Mouse (Mus musculus) MEL (cell line): ENCODE data around the gene Hnrnph1. TPM values are rescaled to one million over a fixed set of nuclear protein-coding genes. Genes with fewer than 3 reads are reported as not detected.

Experiments
- DNase-seq: peaks from one replicate; pipeline ENCODE4 v3.0.0; 2011; ENCODE audit warnings: low read depth, low spot score
- H3K27ac ChIP-seq: 2 replicates; pipeline ENCODE4 v1.5.1; 2012; ENCODE audit warnings: low read depth, mild to moderate bottlenecking, control low read depth, low read length, moderate library complexity; ENCODE audit not compliant: control insufficient read depth
- H3K27me3 ChIP-seq, 2 experiments: fragments of 150-350 bp in 1 of 2; sonication (generic) in 1 of 2; 2 replicates each; pipeline ENCODE4 v1.6.1; 2012; ENCODE audit warnings: low read length in 2 of 2, mild to moderate bottlenecking in 2 of 2, improper control_type of control experiment in 1 of 2, moderate library complexity in 1 of 2; ENCODE audit not compliant: insufficient read depth in 2 of 2, control insufficient read depth in 1 of 2
- H3K36me3 ChIP-seq, 2 experiments: 2 replicates each; pipeline ENCODE4 v1.6.1; 2012 to 2014; ENCODE audit warnings: low read length in 2 of 2, improper control_type of control experiment in 1 of 2, inconsistent platforms in 1 of 2, mild to moderate bottlenecking in 1 of 2; ENCODE audit not compliant: insufficient read depth in 2 of 2, control insufficient read depth in 1 of 2
- H3K4me1 ChIP-seq, 2 experiments: fragments of 150-350 bp in 1 of 2; sonication (generic) in 1 of 2; 2 replicates each; pipeline ENCODE4 v1.6.1; 2012; ENCODE audit warnings: low read length in 2 of 2, improper control_type of control experiment in 1 of 2, mild to moderate bottlenecking in 1 of 2; ENCODE audit not compliant: insufficient read depth in 2 of 2, control insufficient read depth in 1 of 2
- H3K4me3 ChIP-seq, 2 experiments: fragments of 150-350 bp in 1 of 2; sonication (generic) in 1 of 2; 2 replicates each; pipeline ENCODE4 v1.5.1; 2012; ENCODE audit warnings: low read depth in 2 of 2, low read length in 2 of 2, mild to moderate bottlenecking in 2 of 2, moderate library complexity in 2 of 2, control low read depth in 1 of 2, improper control_type of control experiment in 1 of 2; ENCODE audit not compliant: control insufficient read depth in 1 of 2, insufficient read depth in 1 of 2
- H3K79me2 ChIP-seq: 2 replicates; pipeline ENCODE4 v1.6.1; 2012; ENCODE audit warnings: mild to moderate bottlenecking, low read length, moderate library complexity; ENCODE audit not compliant: control insufficient read depth, poor library complexity, insufficient read depth
- H3K9ac ChIP-seq: 2 replicates; pipeline ENCODE4 v1.6.1; 2012; ENCODE audit warnings: low read depth, mild to moderate bottlenecking, control low read depth, low read length, moderate library complexity; ENCODE audit not compliant: control insufficient read depth, poor library complexity, severe bottlenecking
- H3K9me3 ChIP-seq: fragments of 150-350 bp; sonication (generic); replicated peaks from 2 replicates; pipeline ENCODE4 v1.6.1; 2012; ENCODE audit warnings: mild to moderate bottlenecking, low read length, improper control_type of control experiment, moderate library complexity; ENCODE audit not compliant: insufficient read depth
- CHD1 ChIP-seq: IDR thresholded peaks from 2 replicates; pipeline ENCODE4 v1.6.1; 2012; ENCODE audit warnings: low read depth, mild to moderate bottlenecking, inconsistent platforms, low read length, improper control_type of control experiment
- CTCF ChIP-seq, 3 experiments: IDR thresholded peaks in 2 of 3; conservative IDR thresholded peaks in 1 of 3; 2 replicates each; pipeline ENCODE4 v1.5.1; 2011 to 2012; ENCODE audit warnings: low read length in 3 of 3, low read depth in 2 of 3, mild to moderate bottlenecking in 2 of 3, improper control_type of control experiment in 1 of 3, inconsistent platforms in 1 of 3, mixed read lengths in 1 of 3, moderate library complexity in 1 of 3; ENCODE audit not compliant: control insufficient read depth in 1 of 3, insufficient read depth in 1 of 3, poor library complexity in 1 of 3, severe bottlenecking in 1 of 3
- E2F4 ChIP-seq: IDR thresholded peaks from 2 replicates; pipeline ENCODE4 v1.6.1; 2011; ENCODE audit warnings: low read depth, low read length, improper control_type of control experiment, borderline replicate concordance
- ELF1 ChIP-seq: IDR thresholded peaks from 2 replicates; pipeline ENCODE4 v1.6.1; 2014; ENCODE audit warnings: low read depth, mild to moderate bottlenecking, inconsistent platforms, low read length, improper control_type of control experiment, moderate library complexity
- EP300 ChIP-seq, 2 experiments: IDR thresholded peaks; 2 replicates each; pipeline ENCODE4 v1.6.1; 2011; ENCODE audit warnings: improper control_type of control experiment in 2 of 2, low read length in 2 of 2, low read depth in 1 of 2, mild to moderate bottlenecking in 1 of 2
- KAT2A ChIP-seq: conservative IDR thresholded peaks from 2 replicates; pipeline ENCODE4 v1.6.1; 2012; ENCODE audit warnings: low read depth, low read length, improper control_type of control experiment, inconsistent platforms
- MAZ ChIP-seq: IDR thresholded peaks from 2 replicates; pipeline ENCODE4 v1.6.1; 2012; ENCODE audit warnings: low read depth, mild to moderate bottlenecking, inconsistent platforms, low read length, improper control_type of control experiment
- POLR2A ChIP-seq, 2 experiments: IDR thresholded peaks; 2 replicates each; pipeline ENCODE4 v1.6.1; 2011 to 2012; ENCODE audit warnings: low read length in 2 of 2, mild to moderate bottlenecking in 2 of 2, control low read depth in 1 of 2, improper control_type of control experiment in 1 of 2, low read depth in 1 of 2, moderate library complexity in 1 of 2; ENCODE audit not compliant: control insufficient read depth in 1 of 2, insufficient read depth in 1 of 2, poor library complexity in 1 of 2
- POLR2AphosphoS2 ChIP-seq: IDR thresholded peaks from 2 replicates; pipeline ENCODE4 v1.6.1; 2011; ENCODE audit warnings: low read length, improper control_type of control experiment
- POLR2AphosphoS5 ChIP-seq: IDR thresholded peaks from 2 replicates; pipeline ENCODE4 v1.6.1; 2012; ENCODE audit warnings: low read depth, borderline replicate concordance, mild to moderate bottlenecking, inconsistent platforms, low read length, moderate library complexity, mixed read lengths
- RAD21 ChIP-seq: IDR thresholded peaks from 2 replicates; pipeline ENCODE4 v1.6.1; 2011; ENCODE audit warnings: mild to moderate bottlenecking, low read depth, low read length, improper control_type of control experiment
- SIN3A ChIP-seq: IDR thresholded peaks from 2 replicates; pipeline ENCODE4 v1.6.1; 2012; ENCODE audit warnings: low read length, improper control_type of control experiment, inconsistent platforms
- TBP ChIP-seq: IDR thresholded peaks from 2 replicates; pipeline ENCODE4 v1.8.0; 2011; ENCODE audit warnings: low read depth, low read length, improper control_type of control experiment
- USF1 ChIP-seq: IDR thresholded peaks from 2 replicates; pipeline ENCODE4 v1.6.1; 2014; ENCODE audit warnings: low read depth, mild to moderate bottlenecking, inconsistent platforms, low read length, improper control_type of control experiment, moderate library complexity
- ZMIZ1 ChIP-seq: IDR thresholded peaks from 2 replicates; pipeline ENCODE4 v1.6.1; 2012; ENCODE audit warnings: low read depth, mild to moderate bottlenecking, inconsistent platforms, low read length, improper control_type of control experiment, moderate library complexity
- ZNF384 ChIP-seq: IDR thresholded peaks from 2 replicates; pipeline ENCODE4 v1.6.1; 2012; ENCODE audit warnings: low read depth, mild to moderate bottlenecking, inconsistent platforms, low read length, improper control_type of control experiment
- polyA plus RNA-seq, 2 experiments: library from polyadenylated mRNA; stranded (reverse) in 1 of 2; unstranded in 1 of 2; fragments of >175 nt in 1 of 2; fragments of >200 nt in 1 of 2; gene quantifications; 2 replicates each; pipeline versions ENCODE4 v1.2.1 to v1.2.4; 2012; ENCODE audit warnings: low replicate concordance in 2 of 2, low read depth in 1 of 2; ENCODE audit not compliant: insufficient read length in 2 of 2, insufficient read depth in 1 of 2, missing spikeins in 1 of 2
- total RNA-seq: library from RNA; depleted of rRNA; stranded (reverse); fragments of 300-350 nt; gene quantifications from 2 replicates; pipeline ENCODE4 v1.2.3, GENCODE M21; 2012

The Hnrnph1 gene
- total and polyA plus RNA-seq, 3 experiments = 227 to 552 (median 425) TPM

- Histone ChIP-seq H3K9ac (no peak overlapping the region), H3K9me3 (no peaks in the 10 kb centered on the region), H3K79me2 (peaks cover 1% of the 10 kb centered on the region; the same call in 1 of the 2 replicates), H3K4me1 (no peaks in the 10 kb centered on the region; a peak in 1 of 4 replicates), H3K27ac (no peak overlapping the region), H3K36me3 (peaks cover 16 to 32% of the 10 kb centered on the region in 2 experiments), H3K27me3 (no peaks in the 10 kb centered on the region), H3K4me3 (no peak overlapping the region)
- TF ChIP-seq E2F4 = no peak
- TF ChIP-seq POLR2AphosphoS2 = peak; percentile 22; the same call in 1 of the 2 replicates
- peak; percentile 55 for DNase-seq
These were observed 10.9 kb downstream of the Hnrnph1 start for GRCm38 (mm10) chr11:50387697-50388096.

GRCm38 (mm10) chr11:50388217-50388929 is 11.6 kb downstream of the Hnrnph1 start:
- no peak for DNase-seq
- peaks cover 1% of the 10 kb centered on the region; the same call in 1 of the 2 replicates for H3K79me2 ChIP-seq
- H3K4me3 ChIP-seq = no peak overlapping the region
- H3K9me3 ChIP-seq = no peaks in the 10 kb centered on the region
- H3K27ac ChIP-seq = no peak overlapping the region
- no peaks in the 10 kb centered on the region for H3K27me3 ChIP-seq
- H3K36me3 ChIP-seq = peaks cover 10 to 26% of the 10 kb centered on the region in 2 experiments
- no peak overlapping the region for H3K9ac ChIP-seq
- TF ChIP-seq KAT2A (no peak), ZNF384 (peak; percentile 51; the same call in 1 of the 2 replicates), POLR2A (IDR thresholded peaks at IDR 0.05; ENCODE audit: control insufficient read depth in 1 of 2, insufficient read depth in 1 of 2, low read depth in 1 of 2, low read length in 2 of 2, poor library complexity in 1 of 2) (peak in 1 of 2 experiments; percentile 24; a peak in 1 of 4 replicates), POLR2AphosphoS5 (peak; percentile 78; the same call in 1 of the 2 replicates), ZMIZ1 (peak; percentile 51; the same call in 1 of the 2 replicates)
- no peaks in the 10 kb centered on the region; a peak in 1 of 4 replicates for H3K4me1 ChIP-seq

GRCm38 (mm10) chr11:50389011-50389410 is 12.2 kb downstream of the Hnrnph1 start:
- peaks cover 7 to 19% of the 10 kb centered on the region in 2 experiments for H3K36me3 ChIP-seq
- DNase-seq = no peak
- H3K27ac ChIP-seq = no peak overlapping the region
- TF ChIP-seq POLR2A (IDR thresholded peaks at IDR 0.05; ENCODE audit: control insufficient read depth in 1 of 2, insufficient read depth in 1 of 2, low read depth in 1 of 2, low read length in 2 of 2, poor library complexity in 1 of 2) (no peak), MAZ (no peak), ELF1 (no peak), EP300 (IDR thresholded peaks at IDR 0.05; ENCODE audit: low read depth in 1 of 2, low read length in 2 of 2) (no peak), CHD1 (no peak), USF1 (no peak), POLR2AphosphoS5 (no peak), RAD21 (no peak), CTCF (IDR thresholded peaks at IDR 0.05 in 2 of 3, conservative IDR thresholded peaks at IDR 0.05 in 1 of 3; ENCODE audit: control insufficient read depth in 1 of 3, insufficient read depth in 1 of 3, low read depth in 2 of 3, low read length in 3 of 3, poor library complexity in 1 of 3, severe bottlenecking in 1 of 3) (no peak), SIN3A (no peak), TBP (no peak)
- H3K27me3 ChIP-seq = no peaks in the 10 kb centered on the region
- no peak overlapping the region for H3K4me3 ChIP-seq
- H3K9me3 ChIP-seq = no peaks in the 10 kb centered on the region
- peaks cover 1% of the 10 kb centered on the region; the same call in 1 of the 2 replicates for H3K79me2 ChIP-seq
- H3K9ac ChIP-seq = no peak overlapping the region
- no peaks in the 10 kb centered on the region; a peak in 1 of 4 replicates for H3K4me1 ChIP-seq
